Mouse (Mus musculus) Muller cell, postnatal 12 days (primary cell): ENCODE measurements at regions not wholly inside any gene's neighbourhood (a gene's known extent, or its start where the extent isn't known, plus 50 kb on each side); places are given as distances from the start of the nearest gene placed in this dataset.

Experiments
- DNase-seq: peaks from one replicate; pipeline ENCODE4 v3.0.0-alpha.2; 2015; ENCODE audit errors: inconsistent ontology term

DNA sequence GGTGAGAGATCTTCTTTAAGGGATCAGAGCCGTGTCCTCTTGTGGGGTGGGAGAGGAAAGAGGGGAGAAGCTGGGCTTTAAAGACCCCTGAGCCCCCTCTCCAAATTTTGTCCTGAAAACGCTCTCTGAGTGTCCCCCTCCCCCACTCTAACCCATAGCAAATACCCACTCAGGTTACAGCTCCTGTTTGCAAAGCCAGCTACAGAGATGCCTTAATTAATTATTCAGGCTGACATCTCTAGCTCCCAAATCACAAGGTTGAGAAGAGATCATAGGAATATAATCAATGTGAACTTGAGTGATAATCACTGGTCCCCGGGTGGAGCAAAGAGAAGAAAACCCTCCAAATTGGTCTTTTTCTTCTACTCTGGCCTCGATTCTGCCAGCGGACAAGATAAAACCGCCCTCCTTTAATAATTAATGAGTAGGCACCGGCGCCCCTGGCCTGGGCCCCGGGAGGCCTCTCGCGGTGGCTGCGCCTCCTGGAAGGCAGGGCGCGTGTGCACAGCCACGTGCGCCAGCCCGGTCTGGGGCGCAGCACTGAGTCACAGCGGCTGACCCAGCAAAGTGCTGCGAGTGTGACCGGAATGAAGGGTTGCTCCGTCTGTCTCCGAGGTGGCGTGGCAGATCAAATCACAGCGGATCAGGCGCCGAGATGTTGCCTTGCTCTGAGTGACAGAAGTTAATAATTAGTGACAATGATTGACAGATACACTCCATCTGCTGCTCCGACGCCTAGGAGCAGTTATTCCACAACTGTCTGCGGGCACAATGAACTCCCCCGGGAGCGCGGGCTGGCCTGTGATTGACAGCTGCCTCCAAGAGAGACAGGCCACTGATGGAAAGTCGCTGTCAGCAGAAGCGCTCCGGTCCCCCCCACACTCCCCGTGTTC lies 72.7 kb upstream of the 4930535I16Rik start:
- peak; percentile 79 for DNase-seq
